Mouse (Mus musculus) heart, embryonic 10.5 days (tissue): ENCODE measurements around the gene Them7. TPM values are rescaled to one million over a fixed set of nuclear protein-coding genes. Genes with fewer than 3 reads are reported as not detected.
A peak's percentile ranks its signal among the peaks of the same experiment; 100 is the strongest.

Experiments used
- DNase-seq: peaks from one replicate; pipeline ENCODE4 v3.0.0-alpha.2; 2017; ENCODE audit warnings: low spot score
- H3K27ac ChIP-seq: fragments of 300-500 bp; sonication (generic); 2 replicates; pipeline ENCODE4 v1.5.1; 2016; ENCODE audit warnings: mild to moderate bottlenecking
- H3K27me3 ChIP-seq: fragments of 300-500 bp; sonication (generic); 2 replicates; pipeline ENCODE4 v1.6.1; 2016; ENCODE audit warnings: mild to moderate bottlenecking; ENCODE audit not compliant: poor library complexity, insufficient read depth, severe bottlenecking
- H3K36me3 ChIP-seq: fragments of 300-500 bp; sonication (generic); 2 replicates; pipeline ENCODE4 v1.6.1; 2016; ENCODE audit warnings: mild to moderate bottlenecking, moderate library complexity
- H3K4me1 ChIP-seq: fragments of 300-500 bp; sonication (generic); 2 replicates; pipeline ENCODE4 v1.6.1; 2016; ENCODE audit warnings: mild to moderate bottlenecking
- H3K4me3 ChIP-seq: fragments of 300-500 bp; sonication (generic); 2 replicates; pipeline ENCODE4 v1.5.1; 2016; ENCODE audit warnings: mild to moderate bottlenecking, moderate library complexity
- H3K9me3 ChIP-seq: fragments of 300-500 bp; sonication (generic); 2 replicates; pipeline ENCODE4 v1.6.1; 2016; ENCODE audit warnings: mild to moderate bottlenecking, moderate library complexity
- WGBS: fragments of 180-500 bp; shearing (Covaris S2); methylation state at CpG from one replicate; pipeline ENCODE4 v1.1.7; 2016; 5-methylcytosine and 5-hydroxymethylcytosine counted together
- polyA plus RNA-seq: library from polyadenylated mRNA; unstranded; fragments of >200 nt; fragmentation: Nextera tagmentation; extraction: Ambion mirVana; gene quantifications from 2 replicates; pipeline ENCODE4 v1.2.1, GENCODE M21; 2016

Them7 gene
- 1.0 and 2.7 TPM in 2 replicates for polyA plus RNA-seq

DNA sequence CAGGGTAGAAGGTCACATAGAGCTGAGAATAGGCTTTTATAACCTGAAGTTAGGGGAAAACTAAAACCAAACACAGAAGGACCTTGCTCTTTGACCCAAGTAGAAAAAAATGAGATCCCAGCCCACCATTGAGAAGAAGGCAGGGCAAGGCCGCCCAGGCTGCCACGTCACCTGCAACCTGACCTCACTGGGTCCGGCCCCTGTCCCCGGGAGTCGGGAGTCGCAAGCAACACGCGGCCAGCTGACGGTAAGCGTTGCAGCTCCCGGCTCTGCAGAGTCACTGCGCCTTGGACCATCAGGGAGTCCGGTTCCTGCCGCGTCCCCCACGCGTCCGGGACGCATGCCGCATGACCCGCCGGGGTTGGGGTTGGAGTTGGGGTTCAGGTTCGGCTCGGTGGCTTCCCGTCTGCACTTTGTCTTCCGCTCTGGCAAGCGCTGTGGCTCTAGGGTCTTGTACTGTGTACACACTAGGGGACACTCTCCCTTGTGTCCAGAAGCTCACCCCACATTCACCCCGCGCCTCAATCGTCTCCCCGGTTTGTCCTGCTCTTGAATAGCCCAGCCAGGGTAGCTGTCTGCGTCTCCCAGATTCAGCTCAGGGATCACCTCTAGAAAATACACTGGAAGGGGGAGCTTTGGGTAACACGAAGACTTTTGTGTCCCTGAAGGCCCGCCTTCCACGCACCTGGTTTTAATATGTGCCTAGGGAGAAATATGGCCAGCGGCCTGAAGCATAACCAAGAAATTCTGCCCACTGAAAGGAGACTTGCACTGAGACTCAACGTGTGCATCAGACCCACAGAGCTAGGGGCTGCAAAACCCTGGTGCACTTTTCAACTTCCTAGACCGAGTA, at the start of gene Them7:
Them7 (plus strand) TSS at position 187 of the 853 bp plus-strand sequence.
- H3K9me3 ChIP-seq: no peaks in the 10 kb centered on the region
- peaks cover 26% of the 10 kb centered on the region for H3K4me1 ChIP-seq
- peaks cover 34% of the 10 kb centered on the region for H3K27me3 ChIP-seq
- peak within 1 kb of the TSS; percentile 80 for H3K27ac ChIP-seq
- peak within 1 kb of the TSS; percentile 64 for H3K4me3 ChIP-seq
- WGBS: 3% methylated on average over 38 of the region's 38 CpGs
- peak; percentile 90 for DNase-seq
- no peaks in the 10 kb centered on the region for H3K36me3 ChIP-seq

DNA sequence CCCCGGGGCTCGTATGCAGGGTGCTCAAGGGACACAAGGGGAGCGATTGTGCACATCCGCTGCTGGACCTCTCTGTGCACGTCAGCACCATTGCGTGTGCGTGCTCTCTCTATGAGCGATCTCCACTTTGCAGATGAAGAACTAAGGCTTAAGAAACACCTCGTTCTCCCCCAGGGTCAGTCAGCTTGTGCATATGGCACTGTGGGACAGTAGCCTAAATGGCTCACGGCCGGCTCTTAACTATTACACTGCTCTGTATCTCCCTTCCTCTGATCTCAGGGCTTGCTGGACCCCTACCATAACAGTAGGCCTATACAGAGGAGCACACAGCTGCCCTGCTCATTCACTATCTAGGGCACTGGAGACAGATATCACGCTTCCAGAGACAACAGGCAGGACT, 45.2 kb upstream of the Them7 start:
- peaks cover 5% of the 10 kb centered on the region; the same call in 1 of the 2 replicates for H3K9me3 ChIP-seq
- H3K4me1 ChIP-seq: 0 out of 2 replicates have a peak, but pooled peaks cover 12% of the 10 kb centered on the region
- WGBS: 83% methylated on average over 12 of the region's 12 CpGs
- H3K4me3 ChIP-seq: no peak overlapping the region
- H3K36me3 ChIP-seq: 0 out of 2 replicates have a peak, but pooled peaks cover 12% of the 10 kb centered on the region
- no peak overlapping the region for H3K27ac ChIP-seq
- DNase-seq: peak; percentile 72
- H3K27me3 ChIP-seq: peaks cover 6% of the 10 kb centered on the region; the same call in 1 of the 2 replicates

- Histone ChIP-seq H3K27ac (no peak overlapping the region), H3K27me3 (peaks cover 6% of the 10 kb centered on the region; the same call in 1 of the 2 replicates), H3K9me3 (peaks cover 5% of the 10 kb centered on the region; the same call in 1 of the 2 replicates), H3K36me3 (no peaks in the 10 kb centered on the region), H3K4me3 (no peak overlapping the region), H3K4me1 (0 out of 2 replicates have a peak, but pooled peaks cover 9% of the 10 kb centered on the region)
- peak; percentile 55 for DNase-seq
- WGBS: 41% methylated on average over 6 of the region's 6 CpGs
These were observed 41.6 kb upstream of the Them7 start for GRCm38 (mm10) chr2:105182501-105182900.

DNA sequence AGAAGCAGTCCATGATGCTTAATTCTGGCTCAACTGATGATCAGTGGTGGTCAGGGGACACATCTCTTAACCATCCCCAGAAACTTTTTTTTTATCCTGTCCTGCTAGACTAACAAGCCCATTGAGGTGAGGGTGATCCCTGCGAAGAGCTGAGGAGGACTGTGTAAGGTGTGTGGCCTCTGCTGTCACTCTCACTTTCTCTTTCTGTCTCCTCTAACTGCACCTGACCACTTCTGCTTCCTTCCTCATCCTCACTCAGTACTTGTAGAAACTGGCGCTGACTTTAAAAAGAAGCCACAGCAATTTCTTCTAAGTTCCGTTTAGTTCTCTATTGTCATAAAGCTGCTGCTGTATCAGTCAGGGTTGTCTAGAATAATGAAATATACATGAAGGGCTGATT, 39.0 kb upstream of the Them7 start:
- Histone ChIP-seq H3K4me1 (peaks cover 9% of the 10 kb centered on the region; the same call in 1 of the 2 replicates), H3K27me3 (peaks cover 6% of the 10 kb centered on the region; the same call in 1 of the 2 replicates), H3K9me3 (peaks cover 2% of the 10 kb centered on the region; the same call in 1 of the 2 replicates), H3K4me3 (no peak overlapping the region), H3K36me3 (no peaks in the 10 kb centered on the region), H3K27ac (no peak overlapping the region)
- DNase-seq: no peak
- 92% methylated on average over 3 of the region's 3 CpGs for WGBS

- DNase-seq: peak; percentile 63
- Histone ChIP-seq H3K27me3 (peaks cover 6% of the 10 kb centered on the region; the same call in 1 of the 2 replicates), H3K27ac (no peak overlapping the region), H3K4me1 (peaks cover 9% of the 10 kb centered on the region; the same call in 1 of the 2 replicates), H3K9me3 (no peaks in the 10 kb centered on the region), H3K36me3 (no peaks in the 10 kb centered on the region), H3K4me3 (no peak overlapping the region)
- 78% methylated on average over 13 of the region's 13 CpGs for WGBS
These were observed 38.2 kb upstream of the Them7 start for GRCm38 (mm10) chr2:105185768-105186529.

DNA sequence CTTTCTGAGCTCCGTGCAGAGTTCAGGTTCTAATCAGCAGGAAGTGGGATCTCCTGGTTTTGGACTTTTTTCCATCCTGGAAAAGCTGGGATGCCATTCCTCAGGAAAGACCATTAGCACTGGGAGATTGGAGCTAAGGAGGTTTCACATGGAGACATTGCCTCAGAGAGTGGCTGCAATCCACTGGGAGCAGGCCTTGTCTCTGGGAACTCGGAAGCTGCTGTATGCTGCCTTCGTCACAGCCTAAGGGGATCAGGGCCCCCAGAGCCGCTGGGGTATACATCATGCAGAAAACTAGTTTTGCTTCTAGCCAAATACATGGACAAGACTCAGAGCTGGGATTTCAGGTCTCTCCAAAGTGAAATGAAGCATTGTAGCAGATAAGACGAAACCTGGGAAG, 37.5 kb upstream of the Them7 start:
- no peaks in the 10 kb centered on the region for H3K36me3 ChIP-seq
- H3K27ac ChIP-seq: no peak overlapping the region
- no peaks in the 10 kb centered on the region for H3K9me3 ChIP-seq
- peaks cover 6% of the 10 kb centered on the region; the same call in 1 of the 2 replicates for H3K27me3 ChIP-seq
- WGBS: 65% methylated on average over 5 of the region's 5 CpGs
- H3K4me1 ChIP-seq: peaks cover 7% of the 10 kb centered on the region; the same call in 1 of the 2 replicates
- no peak overlapping the region for H3K4me3 ChIP-seq
- peak; percentile 64 for DNase-seq

DNA sequence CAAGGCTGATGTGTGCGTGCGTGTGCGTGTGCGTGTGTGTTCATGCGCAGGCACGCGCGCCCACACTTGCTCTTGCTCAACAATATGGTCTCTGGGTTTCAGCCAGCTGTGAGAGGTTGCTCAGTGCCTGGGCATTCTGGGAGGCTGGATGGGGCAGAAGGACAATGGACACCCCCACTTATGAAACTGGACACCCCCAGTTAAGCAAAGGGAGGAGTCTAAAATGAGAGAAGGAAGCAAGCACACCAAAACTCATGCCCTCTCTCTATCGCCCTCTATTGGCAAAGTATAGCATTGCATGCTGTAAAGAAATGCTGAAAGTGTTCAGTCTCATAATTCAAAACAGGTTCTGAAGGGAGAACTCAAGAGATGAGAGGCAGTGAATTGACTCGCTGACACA, 35.9 kb upstream of the Them7 start:
- DNase-seq: peak; percentile 73
- Histone ChIP-seq H3K9me3 (no peaks in the 10 kb centered on the region), H3K4me3 (no peak overlapping the region), H3K27ac (no peak overlapping the region), H3K36me3 (no peaks in the 10 kb centered on the region), H3K27me3 (no peaks in the 10 kb centered on the region; the same call in 1 of the 2 replicates), H3K4me1 (no peaks in the 10 kb centered on the region; the same call in 1 of the 2 replicates)
- WGBS: 76% methylated on average over 10 of the region's 10 CpGs

GRCm38 (mm10) chr2:105189352-105189751, 34.8 kb upstream of the Them7 start:
- no peak overlapping the region for H3K4me3 ChIP-seq
- no peak overlapping the region for H3K27ac ChIP-seq
- H3K27me3 ChIP-seq: no peaks in the 10 kb centered on the region; the same call in 1 of the 2 replicates
- H3K9me3 ChIP-seq: no peaks in the 10 kb centered on the region
- H3K36me3 ChIP-seq: no peaks in the 10 kb centered on the region
- 23% methylated on average over 5 of the region's 5 CpGs for WGBS
- DNase-seq: peak; percentile 41
- H3K4me1 ChIP-seq: no peaks in the 10 kb centered on the region; the same call in 1 of the 2 replicates

DNA sequence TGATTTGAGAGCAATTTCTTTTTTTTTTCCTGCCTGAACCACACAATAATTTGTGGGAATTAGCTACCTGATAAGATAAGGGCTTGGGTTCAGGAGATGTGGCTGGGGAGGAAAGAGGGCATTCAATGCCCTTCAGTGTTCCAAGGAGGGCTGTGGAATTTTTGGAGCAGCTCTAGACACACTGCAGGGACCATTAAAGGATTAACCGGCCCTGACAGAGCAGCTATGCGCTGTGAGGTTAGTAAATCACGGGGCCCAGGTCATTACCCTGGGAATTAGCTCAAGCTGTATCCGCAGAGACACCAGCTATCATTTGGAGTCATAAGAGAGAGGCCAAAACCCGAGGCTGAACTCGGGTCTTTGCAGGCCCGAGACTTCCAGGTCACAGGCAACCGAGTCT, 24.0 kb upstream of the Them7 start:
- DNase-seq: no peak
- Histone ChIP-seq H3K4me1 (no peaks in the 10 kb centered on the region), H3K27ac (no peak overlapping the region), H3K9me3 (no peaks in the 10 kb centered on the region), H3K4me3 (no peak overlapping the region), H3K36me3 (no peaks in the 10 kb centered on the region), H3K27me3 (no peaks in the 10 kb centered on the region)
- WGBS: 36% methylated on average over 8 of the region's 8 CpGs

GRCm38 (mm10) chr2:105206563-105207174, 17.5 kb upstream of the Them7 start:
- WGBS: 57% methylated on average over 9 of the region's 9 CpGs
- no peaks in the 10 kb centered on the region for H3K9me3 ChIP-seq
- no peaks in the 10 kb centered on the region for H3K27me3 ChIP-seq
- H3K36me3 ChIP-seq: no peaks in the 10 kb centered on the region
- no peak overlapping the region for H3K4me3 ChIP-seq
- H3K27ac ChIP-seq: peak overlapping the region; percentile 42; the same call in 1 of the 2 replicates
- no peak for DNase-seq
- H3K4me1 ChIP-seq: peaks cover 19% of the 10 kb centered on the region

GRCm38 (mm10) chr2:105212839-105213238, 11.3 kb upstream of the Them7 start:
- Histone ChIP-seq H3K27ac (no peak overlapping the region), H3K9me3 (no peaks in the 10 kb centered on the region), H3K4me3 (no peak overlapping the region), H3K4me1 (peaks cover 28% of the 10 kb centered on the region), H3K27me3 (no peaks in the 10 kb centered on the region; the same call in 1 of the 2 replicates), H3K36me3 (no peaks in the 10 kb centered on the region)
- WGBS: 45% methylated on average over 7 of the region's 7 CpGs
- DNase-seq: no peak

- no peak for DNase-seq
- Histone ChIP-seq H3K4me3 (no peak overlapping the region), H3K36me3 (no peaks in the 10 kb centered on the region), H3K9me3 (no peaks in the 10 kb centered on the region), H3K27me3 (no peaks in the 10 kb centered on the region; the same call in 1 of the 2 replicates), H3K4me1 (peaks cover 27% of the 10 kb centered on the region), H3K27ac (no peak overlapping the region)
- WGBS: 28% methylated on average over 8 of the region's 8 CpGs
These were observed 8.2 kb upstream of the Them7 start for GRCm38 (mm10) chr2:105215914-105216313.
